Mouse (Mus musculus) embryo, embryonic 10.5 days (tissue): Measurements from ENCODE around the gene Abl1.

ENCODE experiments used
- DNase-seq: peaks from one replicate; pipeline ENCODE4 v3.0.0-alpha.2; 2015; ENCODE audit warnings: low spot score

The Abl1 gene

DNA sequence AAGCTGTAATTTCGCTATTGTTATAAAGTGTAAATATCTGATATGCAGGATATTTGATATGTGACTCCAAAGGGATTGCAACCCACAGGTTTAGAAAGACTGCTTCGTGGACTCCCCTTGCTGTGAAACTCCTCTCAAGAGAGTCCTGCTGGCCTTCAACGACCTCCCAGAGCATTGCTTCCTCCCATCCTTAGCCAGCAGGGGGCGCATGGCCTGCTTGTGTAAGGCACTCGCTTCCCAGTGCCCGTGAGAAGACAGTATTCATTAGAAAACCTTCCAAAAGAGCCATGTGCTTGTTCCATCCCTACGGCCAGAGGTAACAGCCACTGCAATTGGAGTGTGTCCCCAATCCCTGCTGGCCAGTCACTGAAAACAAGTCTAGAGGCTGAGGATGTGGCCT lies 98.9 kb downstream of the Abl1 start:
- DNase-seq, result peak; percentile 91

DNA sequence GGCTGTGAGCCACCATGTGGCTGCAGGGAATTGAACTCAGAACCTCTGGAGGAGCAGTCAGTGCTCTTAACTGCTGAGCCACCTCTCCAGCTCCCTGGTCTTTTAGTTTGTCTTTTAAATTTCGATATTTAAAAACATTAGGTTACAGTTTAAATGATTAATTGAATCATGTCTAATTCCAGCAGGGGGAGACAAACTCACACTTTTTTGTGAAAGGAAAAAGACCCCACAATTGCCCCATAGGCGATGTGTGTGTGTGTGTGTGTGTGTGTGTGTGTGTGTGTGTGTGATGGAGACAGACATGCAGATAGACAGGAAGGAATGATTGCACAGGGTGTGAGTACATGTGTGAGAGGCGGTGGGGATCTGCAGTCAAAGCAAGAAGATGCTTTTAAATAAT lies 100.1 kb downstream of the Abl1 start:
- DNase-seq, result peak; percentile 43

DNA sequence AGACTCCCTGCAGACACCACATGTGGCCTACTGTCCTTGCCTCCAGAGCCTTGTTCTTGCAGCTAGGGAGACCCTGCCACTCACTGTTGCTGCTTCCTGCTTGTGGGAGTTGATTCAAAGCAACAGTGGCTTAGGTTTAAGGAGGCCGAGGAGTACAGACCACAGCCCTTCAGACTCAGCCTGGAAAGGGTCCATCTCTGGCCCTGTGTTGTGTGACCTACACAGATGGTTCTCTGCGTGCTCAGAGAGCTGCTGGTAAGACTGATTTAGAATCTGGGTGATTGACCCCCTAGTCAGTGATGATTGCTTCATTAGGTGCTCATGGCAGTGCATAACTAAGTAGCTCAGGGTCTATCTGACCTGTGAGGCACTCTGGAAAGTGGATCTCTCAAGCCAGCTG lies 101.0 kb downstream of the Abl1 start:
- no peak for DNase-seq

DNA sequence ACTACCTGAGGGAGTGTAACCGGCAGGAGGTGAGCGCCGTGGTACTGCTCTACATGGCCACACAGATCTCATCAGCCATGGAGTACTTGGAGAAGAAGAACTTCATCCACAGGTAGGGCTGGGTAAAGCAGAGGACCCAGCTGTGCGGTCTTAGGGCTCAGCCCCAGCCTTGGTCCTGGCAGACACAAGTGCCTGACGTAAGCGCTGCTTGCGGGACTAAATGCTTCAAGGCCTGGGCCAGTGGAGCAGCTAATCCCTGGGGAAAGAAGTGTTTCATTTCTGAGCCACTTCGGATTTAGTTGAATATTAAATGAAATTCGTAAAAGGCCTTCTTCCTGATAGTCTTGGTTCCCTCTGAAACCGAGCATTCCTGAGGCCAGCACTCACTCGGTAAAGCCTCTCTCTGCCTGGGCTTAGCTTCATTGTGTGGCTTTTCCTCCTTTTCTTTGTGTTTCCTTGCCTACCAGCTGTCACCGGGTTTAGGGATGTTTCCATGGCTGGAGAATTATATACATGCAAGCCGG lies 102.6 kb downstream of the Abl1 start:
- DNase-seq, result no peak

DNA sequence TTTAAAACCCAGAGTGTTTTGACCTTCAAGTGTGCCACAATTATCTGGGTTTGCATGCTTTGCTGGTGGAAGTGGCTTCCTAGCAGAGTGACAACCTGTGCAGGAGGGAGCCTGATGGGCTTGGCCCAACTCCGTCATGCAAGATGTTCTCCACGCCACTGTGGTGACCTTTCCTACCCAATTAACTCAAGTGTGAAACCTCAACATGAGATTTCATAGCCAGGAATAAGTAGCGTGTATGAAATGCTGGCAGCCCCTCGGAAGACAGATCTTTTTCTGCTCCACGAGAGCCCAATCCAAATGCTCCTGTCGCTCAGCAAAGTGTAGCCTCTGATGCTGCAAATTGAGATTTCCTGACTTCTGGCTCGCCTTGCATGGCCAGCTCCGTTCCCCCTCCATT lies 103.1 kb downstream of the Abl1 start:
- DNase-seq, result no peak

DNA sequence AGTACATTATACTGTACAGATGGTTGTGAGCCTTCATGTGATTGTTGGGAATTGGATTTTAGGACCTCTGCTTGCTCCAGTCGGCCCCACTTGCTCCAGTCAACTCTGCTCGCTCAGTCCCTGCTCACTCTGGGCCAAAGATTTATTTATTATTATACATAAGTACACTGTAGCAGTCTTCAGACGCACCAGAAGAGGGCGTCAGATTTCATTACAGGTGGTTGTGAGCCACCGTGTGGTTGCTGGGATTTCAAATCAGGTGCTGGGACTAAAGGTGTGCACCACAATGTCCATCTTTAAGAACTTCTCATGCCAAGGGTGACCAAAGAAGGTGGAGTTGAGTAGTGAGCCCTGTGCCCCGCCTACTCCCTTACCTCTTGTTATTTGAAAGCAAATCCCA lies 104.4 kb downstream of the Abl1 start:
- no peak for DNase-seq

- DNase-seq, result no peak
Observed at GRCm38 (mm10) chr2:31796943-31797342, 108.8 kb downstream of the Abl1 start.

DNA sequence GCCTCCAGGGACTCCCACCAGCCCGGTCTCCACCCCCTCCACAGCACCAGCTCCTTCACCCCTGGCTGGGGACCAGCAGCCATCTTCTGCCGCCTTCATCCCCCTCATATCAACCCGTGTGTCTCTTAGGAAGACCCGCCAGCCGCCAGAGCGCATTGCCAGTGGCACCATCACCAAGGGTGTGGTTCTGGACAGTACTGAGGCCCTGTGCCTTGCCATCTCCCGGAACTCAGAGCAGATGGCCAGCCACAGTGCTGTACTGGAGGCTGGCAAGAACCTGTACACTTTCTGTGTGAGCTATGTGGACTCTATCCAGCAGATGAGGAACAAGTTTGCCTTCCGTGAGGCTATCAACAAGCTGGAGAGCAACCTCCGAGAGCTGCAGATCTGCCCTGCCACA lies 113.2 kb downstream of the Abl1 start:
- DNase-seq, result no peak

DNA sequence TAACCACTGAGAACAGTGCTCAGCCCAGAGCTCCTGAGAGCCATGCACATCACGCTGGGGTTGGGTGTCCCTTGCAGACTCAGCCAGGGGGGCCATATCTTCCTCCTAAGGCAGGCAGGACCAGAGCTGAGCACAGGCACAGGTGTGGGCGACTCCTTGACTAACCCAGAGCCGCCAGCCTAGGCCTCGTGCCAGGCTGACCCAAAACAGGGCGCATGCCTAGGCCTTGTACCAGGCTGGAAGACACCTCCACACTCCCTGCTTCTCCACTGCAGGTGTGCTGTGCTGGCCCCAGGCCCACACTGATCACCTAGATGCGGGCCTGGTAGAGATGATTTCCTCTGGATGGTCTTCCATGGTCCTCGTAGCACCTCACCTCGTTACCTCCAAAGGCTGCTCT lies 114.6 kb downstream of the Abl1 start:
- no peak for DNase-seq

- DNase-seq, result no peak
Observed at GRCm38 (mm10) chr2:31803480-31803879, 115.3 kb downstream of the Abl1 start.

- peak; percentile 46 for DNase-seq
Observed at GRCm38 (mm10) chr2:31806639-31807382, 118.6 kb downstream of the Abl1 start.

GRCm38 (mm10) chr2:31808410-31809357 lies 120.5 kb downstream of the Abl1 start:
- DNase-seq, result peak; percentile 30

DNA sequence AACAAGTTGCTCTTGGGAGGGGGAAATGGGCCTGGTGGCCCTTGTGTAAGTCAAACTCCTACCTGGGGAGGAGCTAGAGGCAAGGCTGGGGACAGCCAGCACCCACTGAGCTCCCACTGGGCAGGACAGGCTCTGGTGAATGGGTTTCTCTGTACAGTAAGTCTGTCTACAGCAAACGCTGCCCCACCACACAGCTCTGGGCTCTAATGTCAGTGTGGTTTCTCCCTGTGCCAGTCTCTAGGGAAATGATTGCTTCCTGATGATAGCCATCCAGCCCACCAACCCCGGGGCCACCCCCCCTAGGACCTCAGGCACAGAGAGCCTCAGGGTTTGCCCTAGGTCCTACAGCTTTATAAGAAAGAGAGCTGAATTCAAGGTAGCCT lies 121.2 kb downstream of the Abl1 start:
- no peak for DNase-seq

GRCm38 (mm10) chr2:31810444-31810843 lies 122.3 kb downstream of the Abl1 start, which contains the start of gene Qrfp:
TSS of gene Qrfp (minus strand) at chr2:31810580.
- no peak for DNase-seq

- DNase-seq, result no peak
Observed at GRCm38 (mm10) chr2:31811086-31811958, 123.1 kb downstream of the Abl1 start.

- DNase-seq, result no peak
Observed at GRCm38 (mm10) chr2:31813641-31814040, 125.5 kb downstream of the Abl1 start.

DNA sequence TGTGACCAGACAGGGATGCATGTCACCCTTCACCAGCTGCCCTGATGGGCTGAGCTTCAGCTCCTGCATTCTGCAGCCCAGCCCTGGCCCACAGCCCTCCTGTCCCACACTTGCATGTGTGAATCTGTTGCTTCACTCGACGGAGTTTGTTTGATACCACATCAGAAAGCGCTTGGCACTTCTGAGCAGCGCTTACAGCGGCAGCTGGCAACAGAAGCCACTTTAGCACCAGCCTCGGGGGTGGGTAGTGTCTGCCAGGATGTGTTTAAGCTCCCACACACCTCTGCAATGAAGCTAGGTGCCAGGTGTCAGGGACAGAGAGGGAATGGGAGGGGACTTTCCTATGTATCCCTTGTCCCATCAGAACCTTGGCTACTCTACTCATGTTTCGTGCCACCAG lies 126.5 kb downstream of the Abl1 start:
- no peak for DNase-seq

DNA sequence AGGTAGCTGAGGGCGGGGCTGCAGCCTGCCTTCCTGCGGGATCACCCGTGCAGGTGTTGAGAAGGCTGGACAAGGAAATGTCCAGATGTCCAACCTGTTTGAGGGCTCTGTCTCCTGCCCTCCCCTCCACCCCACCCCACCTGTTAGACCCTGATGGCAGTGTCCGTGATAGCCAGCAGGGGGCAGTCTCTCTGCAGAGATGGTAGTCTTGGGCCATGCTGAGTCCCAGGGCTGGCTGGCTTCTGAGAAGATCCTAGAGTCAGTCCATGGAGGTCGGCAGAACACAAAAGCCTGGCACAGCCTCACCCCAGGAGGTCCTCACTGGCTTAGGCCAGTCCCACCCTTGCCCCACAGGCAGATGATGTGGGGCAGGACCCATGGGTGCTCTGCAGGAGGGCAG lies 127.2 kb downstream of the Abl1 start:
- peak; percentile 80 for DNase-seq

- DNase-seq, result peak; percentile 59
Observed at GRCm38 (mm10) chr2:31822524-31823371, 134.6 kb downstream of the Abl1 start.

DNA sequence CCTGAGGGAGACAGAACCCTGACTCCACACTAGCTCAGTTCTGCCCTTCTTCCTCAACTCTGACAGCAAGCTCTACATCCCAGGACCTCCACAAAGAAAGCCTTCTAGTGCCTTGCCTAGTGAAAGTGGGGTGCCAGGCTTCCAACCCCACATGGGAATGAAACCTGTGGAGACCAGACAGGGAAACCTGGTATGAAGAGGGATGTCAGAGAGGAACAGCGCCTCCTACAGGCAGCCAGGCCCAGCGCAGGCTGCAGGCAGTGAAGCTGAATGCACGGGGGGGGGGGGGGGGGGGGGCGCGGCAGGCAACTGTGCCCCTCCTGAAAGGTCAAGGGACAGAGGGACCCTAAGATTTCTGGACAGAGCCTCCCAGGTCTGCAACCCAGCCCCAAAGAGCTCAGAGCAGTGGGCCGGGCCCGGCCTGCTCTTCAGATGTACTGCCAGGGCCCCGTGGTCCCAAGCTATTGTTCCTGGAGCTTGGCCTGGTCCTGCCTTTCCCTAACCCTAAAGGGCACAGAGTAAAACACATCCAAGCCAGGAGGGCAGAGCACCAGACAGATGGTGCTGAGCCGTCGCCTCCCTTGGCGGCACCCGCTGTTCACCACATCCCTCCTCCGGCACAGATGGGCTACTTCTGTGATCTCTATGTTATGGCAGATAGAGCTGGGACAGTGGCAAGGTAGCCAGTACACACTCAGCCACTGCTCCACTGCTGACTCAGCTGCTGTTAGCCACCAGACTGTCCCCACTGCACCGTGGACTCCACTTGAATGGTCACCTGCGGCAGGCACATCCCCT lies 136.0 kb downstream of the Abl1 start:
- DNase-seq, result peak; percentile 37
